Mouse (Mus musculus) ES-E14 (cell line): Measurements from ENCODE around the gene Ppp1r10.
A peak's percentile ranks its signal among the peaks of the same experiment; 100 is the strongest.

Source experiments
- CHD2 ChIP-seq: IDR thresholded peaks from 2 replicates; pipeline ENCODE4 v1.6.1; 2014; ENCODE audit warnings: mild to moderate bottlenecking, low read depth, low read length, inconsistent platforms
- HCFC1 ChIP-seq: IDR thresholded peaks from 2 replicates; pipeline ENCODE4 v1.6.1; 2012; ENCODE audit warnings: low read length, inconsistent platforms, borderline replicate concordance; ENCODE audit not compliant: insufficient read depth
- MAFK ChIP-seq: IDR thresholded peaks from 2 replicates; pipeline ENCODE4 v1.6.1; 2014; ENCODE audit warnings: mild to moderate bottlenecking, low read depth, low read length, inconsistent platforms; ENCODE audit not compliant: insufficient read depth
- ZNF384 ChIP-seq: IDR thresholded peaks from 2 replicates; pipeline ENCODE4 v1.6.1; 2012; ENCODE audit warnings: low read depth, low read length, inconsistent platforms

DNA sequence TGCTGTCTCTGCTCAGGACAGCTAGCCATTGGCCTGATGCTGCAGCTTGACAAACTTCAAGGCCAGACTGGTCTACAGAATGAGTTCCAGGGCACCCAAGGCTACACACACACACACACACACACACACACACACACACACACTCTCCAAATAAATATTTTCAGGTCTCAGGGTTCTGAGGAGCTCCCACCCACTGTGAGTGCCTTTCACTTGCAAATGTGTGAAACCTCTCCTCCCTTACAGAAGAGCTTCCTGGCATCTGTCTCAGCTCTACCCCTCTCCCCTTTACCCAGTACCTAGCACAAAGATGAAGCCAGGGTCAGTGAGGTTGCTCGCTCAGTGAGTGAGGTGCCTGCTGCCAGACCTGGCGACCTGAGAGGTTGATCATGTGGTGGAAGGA is 22.9 kb downstream of the Ppp1r10 start:
- peak; percentile 51; the same call in 1 of the 2 replicates for TF ChIP-seq ZNF384
- TF ChIP-seq MAFK, result no peak
- TF ChIP-seq HCFC1, result peak; percentile 33; the same call in 1 of the 2 replicates
- no peak for TF ChIP-seq CHD2
